Mouse (Mus musculus) limb, embryonic 15.5 days (tissue): Measurements from ENCODE around the gene Gm42906. TPM values are rescaled to one million over a fixed set of nuclear protein-coding genes. Genes with fewer than 3 reads are reported as not detected.

Source experiments
- ATAC-seq: fragments of 200-750 bp; cut with Nextera tagmentation; 2 replicates; pipeline ENCODE4 v1.8.0; 2017; ENCODE audit warnings: low read depth, moderate TSS enrichment; ENCODE audit not compliant: insufficient number of reproducible peaks, low FRiP score, low TSS enrichment
- H3K27ac ChIP-seq: fragments of 300-500 bp; sonication (generic); 2 replicates; pipeline ENCODE4 v1.5.1; 2015; ENCODE audit warnings: moderate library complexity, mild to moderate bottlenecking, inconsistent platforms
- H3K27me3 ChIP-seq: fragments of 300-500 bp; sonication (generic); 2 replicates; pipeline ENCODE4 v1.6.1; 2015; ENCODE audit warnings: inconsistent platforms
- H3K36me3 ChIP-seq: fragments of 300-500 bp; sonication (generic); 2 replicates; pipeline ENCODE4 v1.6.1; 2015; ENCODE audit warnings: inconsistent platforms
- H3K4me1 ChIP-seq: fragments of 300-500 bp; sonication (generic); 2 replicates; pipeline ENCODE4 v1.6.1; 2015; ENCODE audit warnings: inconsistent platforms
- H3K4me2 ChIP-seq: fragments of 300-500 bp; sonication (generic); 2 replicates; pipeline ENCODE4 v1.6.1; 2015; ENCODE audit warnings: mild to moderate bottlenecking, inconsistent platforms
- H3K4me3 ChIP-seq: fragments of 300-500 bp; sonication (generic); 2 replicates; pipeline ENCODE4 v1.5.1; 2015; ENCODE audit warnings: mild to moderate bottlenecking, inconsistent platforms
- H3K9ac ChIP-seq: fragments of 300-500 bp; sonication (generic); 2 replicates; pipeline ENCODE4 v1.6.1; 2015; ENCODE audit warnings: inconsistent platforms
- H3K9me3 ChIP-seq: fragments of 300-500 bp; sonication (generic); 2 replicates; pipeline ENCODE4 v1.6.1; 2016; ENCODE audit warnings: inconsistent platforms
- WGBS: fragments of 180-500 bp; shearing (Covaris S2); methylation state at CpG from one replicate; pipeline ENCODE4 v1.1.7; 2015; 5-methylcytosine and 5-hydroxymethylcytosine counted together
- polyA plus RNA-seq: library from polyadenylated mRNA; unstranded; fragments of >200 nt; fragmentation: Nextera tagmentation; extraction: Ambion mirVana; gene quantifications from 2 replicates; pipeline ENCODE4 v1.2.1, GENCODE M21; 2015

Gene Gm42906
- polyA plus RNA-seq, 1 experiment from 2014 or later, result not detected

GRCm38 (mm10) chr5:151348418-151348817 is 79.5 kb downstream of the Gm42906 start:
- WGBS, result 73% methylated on average over 3 of the region's 3 CpGs
- H3K9ac ChIP-seq, result no peak overlapping the region

GRCm38 (mm10) chr5:151346626-151347025 is 81.3 kb downstream of the Gm42906 start:
- H3K9me3 ChIP-seq, result no peaks in the 10 kb centered on the region
- H3K4me2 ChIP-seq, result no peak overlapping the region
- ATAC-seq, result no peak
- WGBS, result 88% methylated on average over 8 of the region's 8 CpGs
- H3K27ac ChIP-seq, result no peak overlapping the region
- H3K27me3 ChIP-seq, result no peaks in the 10 kb centered on the region
- H3K36me3 ChIP-seq, result no peaks in the 10 kb centered on the region
- H3K4me3 ChIP-seq, result no peak overlapping the region
- H3K4me1 ChIP-seq, result no peaks in the 10 kb centered on the region
- no peak overlapping the region for H3K9ac ChIP-seq

More at GRCm38 (mm10) chr5:151348418-151348817, 79.5 kb downstream of the Gm42906 start:
- Histone ChIP-seq H3K4me1 (no peaks in the 10 kb centered on the region), H3K27me3 (no peaks in the 10 kb centered on the region), H3K27ac (no peak overlapping the region), H3K4me3 (no peak overlapping the region), H3K9me3 (no peaks in the 10 kb centered on the region), H3K4me2 (no peak overlapping the region), H3K36me3 (no peaks in the 10 kb centered on the region)
- ATAC-seq, result no peak

GRCm38 (mm10) chr5:151344737-151345136 is 83.2 kb downstream of the Gm42906 start:
- Histone ChIP-seq H3K4me3 (no peak overlapping the region), H3K9me3 (no peaks in the 10 kb centered on the region), H3K4me1 (no peaks in the 10 kb centered on the region), H3K36me3 (no peaks in the 10 kb centered on the region), H3K4me2 (no peak overlapping the region), H3K27me3 (no peaks in the 10 kb centered on the region), H3K9ac (no peak overlapping the region), H3K27ac (no peak overlapping the region)
- no peak for ATAC-seq
- WGBS, result 66% methylated on average over 4 of the region's 4 CpGs

GRCm38 (mm10) chr5:151333686-151334085 is 94.3 kb downstream of the Gm42906 start:
- no peak for ATAC-seq
- Histone ChIP-seq H3K9me3 (no peaks in the 10 kb centered on the region), H3K9ac (no peak overlapping the region), H3K4me2 (no peak overlapping the region), H3K4me3 (no peak overlapping the region), H3K27me3 (no peaks in the 10 kb centered on the region), H3K4me1 (no peaks in the 10 kb centered on the region), H3K36me3 (no peaks in the 10 kb centered on the region), H3K27ac (no peak overlapping the region)

- H3K9me3 ChIP-seq, result no peaks in the 10 kb centered on the region
- H3K4me3 ChIP-seq, result no peak overlapping the region
- no peaks in the 10 kb centered on the region for H3K36me3 ChIP-seq
- ATAC-seq, result no peak
- H3K9ac ChIP-seq, result no peak overlapping the region
- H3K4me1 ChIP-seq, result no peaks in the 10 kb centered on the region
- no peak overlapping the region for H3K4me2 ChIP-seq
- H3K27me3 ChIP-seq, result no peaks in the 10 kb centered on the region
- H3K27ac ChIP-seq, result no peak overlapping the region
Observed at GRCm38 (mm10) chr5:151333191-151333594, 94.8 kb downstream of the Gm42906 start.

GRCm38 (mm10) chr5:151315804-151316597 is 112.0 kb downstream of the Gm42906 start:
- Histone ChIP-seq H3K4me2 (no peak overlapping the region), H3K9ac (no peak overlapping the region), H3K27me3 (no peaks in the 10 kb centered on the region), H3K4me3 (no peak overlapping the region), H3K27ac (no peak overlapping the region), H3K9me3 (no peaks in the 10 kb centered on the region), H3K36me3 (no peaks in the 10 kb centered on the region), H3K4me1 (0 out of 2 replicates have a peak, but pooled peaks cover 5% of the 10 kb centered on the region)
- no peak for ATAC-seq
- 54% methylated on average over 10 of the region's 10 CpGs for WGBS

- Histone ChIP-seq H3K4me3 (no peak overlapping the region), H3K4me2 (no peak overlapping the region), H3K9ac (no peak overlapping the region), H3K27ac (no peak overlapping the region), H3K4me1 (no peaks in the 10 kb centered on the region), H3K36me3 (no peaks in the 10 kb centered on the region), H3K27me3 (no peaks in the 10 kb centered on the region), H3K9me3 (no peaks in the 10 kb centered on the region)
- ATAC-seq, result no peak
- 78% methylated on average over 2 of the region's 2 CpGs for WGBS
Observed at GRCm38 (mm10) chr5:151300286-151300685, 127.7 kb downstream of the Gm42906 start.

- Histone ChIP-seq H3K4me3 (no peak overlapping the region), H3K9me3 (no peaks in the 10 kb centered on the region), H3K27ac (no peak overlapping the region), H3K9ac (no peak overlapping the region), H3K4me1 (no peaks in the 10 kb centered on the region), H3K4me2 (no peak overlapping the region), H3K36me3 (no peaks in the 10 kb centered on the region), H3K27me3 (no peaks in the 10 kb centered on the region)
- ATAC-seq, result no peak
- 84% methylated on average over 7 of the region's 7 CpGs for WGBS
Observed at GRCm38 (mm10) chr5:151299576-151299975, 128.4 kb downstream of the Gm42906 start.

GRCm38 (mm10) chr5:151298371-151298770 is 129.6 kb downstream of the Gm42906 start:
- Histone ChIP-seq H3K4me2 (no peak overlapping the region), H3K36me3 (no peaks in the 10 kb centered on the region), H3K4me1 (no peaks in the 10 kb centered on the region), H3K4me3 (no peak overlapping the region), H3K27me3 (no peaks in the 10 kb centered on the region), H3K9ac (no peak overlapping the region), H3K9me3 (no peaks in the 10 kb centered on the region), H3K27ac (no peak overlapping the region)
- WGBS, result 68% methylated on average over 4 of the region's 4 CpGs
- no peak for ATAC-seq

GRCm38 (mm10) chr5:151296244-151296643 is 131.7 kb downstream of the Gm42906 start:
- no peak for ATAC-seq
- WGBS, result 56% methylated on average over 4 of the region's 4 CpGs
- no peaks in the 10 kb centered on the region for H3K36me3 ChIP-seq
- H3K9ac ChIP-seq, result no peak overlapping the region
- no peak overlapping the region for H3K27ac ChIP-seq
- H3K27me3 ChIP-seq, result no peaks in the 10 kb centered on the region
- H3K4me3 ChIP-seq, result no peak overlapping the region
- H3K4me2 ChIP-seq, result no peak overlapping the region
- no peaks in the 10 kb centered on the region for H3K9me3 ChIP-seq
- H3K4me1 ChIP-seq, result no peaks in the 10 kb centered on the region

GRCm38 (mm10) chr5:151293591-151293990 is 134.4 kb downstream of the Gm42906 start:
- no peaks in the 10 kb centered on the region for H3K36me3 ChIP-seq
- no peak overlapping the region for H3K9ac ChIP-seq
- no peak for ATAC-seq
- 85% methylated on average over 4 of the region's 4 CpGs for WGBS
- no peaks in the 10 kb centered on the region for H3K4me1 ChIP-seq
- no peaks in the 10 kb centered on the region for H3K27me3 ChIP-seq
- no peak overlapping the region for H3K4me3 ChIP-seq
- H3K4me2 ChIP-seq, result no peak overlapping the region
- no peak overlapping the region for H3K27ac ChIP-seq
- H3K9me3 ChIP-seq, result no peaks in the 10 kb centered on the region

GRCm38 (mm10) chr5:151292310-151292709 is 135.7 kb downstream of the Gm42906 start:
- Histone ChIP-seq H3K4me3 (no peak overlapping the region), H3K4me2 (no peak overlapping the region), H3K27ac (no peak overlapping the region), H3K27me3 (no peaks in the 10 kb centered on the region), H3K36me3 (no peaks in the 10 kb centered on the region), H3K9ac (no peak overlapping the region), H3K9me3 (no peaks in the 10 kb centered on the region), H3K4me1 (no peaks in the 10 kb centered on the region)
- no peak for ATAC-seq
- 18% methylated on average over 1 of the region's 1 CpGs for WGBS
